In the genomic region with DNA sequence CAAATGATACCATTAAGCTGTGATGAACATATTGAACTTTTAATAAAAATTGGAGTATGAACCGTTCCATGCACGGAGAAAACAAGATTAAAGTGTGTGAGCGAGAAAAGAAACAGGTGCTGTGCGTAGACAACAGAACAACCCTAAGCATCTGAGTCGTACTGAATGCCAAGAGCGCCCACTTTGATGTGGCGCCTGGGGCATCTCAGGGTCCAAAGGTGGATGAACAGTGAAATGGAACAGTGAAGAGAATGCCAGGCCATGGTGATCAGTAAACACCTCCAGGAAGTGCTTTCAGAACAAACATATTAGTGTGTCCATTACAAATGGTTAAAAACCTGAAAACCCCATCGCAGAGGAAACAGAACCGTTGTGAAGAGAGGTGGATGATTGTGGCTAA, we compare ENCODE assay signal across 12 mouse cellular contexts.
"Had no signal": no experiment of that assay in that cellular context is flagged by ENCODE, and none has a peak within 500 bp of the region (broad histone marks: within the 10 kb centered on the region; RNA-seq: fewer than 3 reads in every experiment).

No protein-coding gene starts in this region.

- DNase-seq: layer of hippocampus, postnatal 36 days; liver; liver, embryonic 13.5 days; lung, adult 18-20 months; retina, postnatal 1 day; thymus, postnatal 36 days had no signal

- H3K9me3 ChIP-seq: hindbrain, embryonic 15.5 days; limb, embryonic 12.5 days; liver, embryonic 13.5 days; midbrain, embryonic 13.5 days; neural tube, embryonic 15.5 days had no signal

- H3K4me1 ChIP-seq: hindbrain, embryonic 15.5 days; liver, embryonic 13.5 days; neural tube, embryonic 15.5 days had no signal

- H3K4me3 ChIP-seq: hindbrain, embryonic 15.5 days; limb, embryonic 12.5 days; liver, embryonic 13.5 days; midbrain, embryonic 13.5 days; myocyte; neural tube, embryonic 15.5 days had no signal

- H3K27ac ChIP-seq: hindbrain, embryonic 15.5 days; limb, embryonic 12.5 days; liver, embryonic 13.5 days; midbrain, embryonic 13.5 days; neural tube, embryonic 15.5 days had no signal

- H3K27me3 ChIP-seq: hindbrain, embryonic 15.5 days; limb, embryonic 12.5 days; liver, embryonic 13.5 days; midbrain, embryonic 13.5 days; neural tube, embryonic 15.5 days had no signal

- ATAC-seq: intestine, embryonic 16.5 days; midbrain, embryonic 13.5 days had no signal

- H3K36me3 ChIP-seq: hindbrain, embryonic 15.5 days; limb, embryonic 12.5 days; liver, embryonic 13.5 days; midbrain, embryonic 13.5 days; neural tube, embryonic 15.5 days had no signal

- H3K9ac ChIP-seq: hindbrain, embryonic 15.5 days; limb, embryonic 12.5 days; liver, embryonic 13.5 days; midbrain, embryonic 13.5 days; neural tube, embryonic 15.5 days had no signal

- H3K4me2 ChIP-seq: hindbrain, embryonic 15.5 days; limb, embryonic 12.5 days; liver, embryonic 13.5 days; midbrain, embryonic 13.5 days; neural tube, embryonic 15.5 days had no signal
